Comparison of ENCODE assay signal across 8 mouse cellular contexts in the genomic region with DNA sequence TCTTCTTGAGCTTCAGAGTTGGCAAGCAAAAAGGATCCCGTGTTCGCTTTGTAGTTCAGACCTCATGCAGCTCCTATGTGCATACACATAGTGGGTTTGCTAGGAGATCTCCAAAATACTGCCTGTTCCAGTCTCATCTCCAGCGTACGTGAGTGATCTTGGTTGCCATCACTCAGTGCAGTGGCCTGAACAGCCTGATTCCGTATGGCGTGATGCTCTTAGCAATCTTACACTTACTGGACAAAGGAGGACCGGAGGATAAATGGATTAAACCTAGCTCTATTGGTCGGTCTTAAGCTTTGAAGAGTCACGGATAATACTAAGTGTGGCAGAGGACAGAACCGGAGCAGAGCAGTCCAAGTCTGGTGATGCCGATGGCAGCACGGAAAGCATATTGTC. TPM values are rescaled to one million over a fixed set of nuclear protein-coding genes. Genes with fewer than 3 reads are reported as not detected.
DNase-seq lines count a peak whose midpoint lies in the region; ATAC-seq lines count a peak whose summit lies in the region.

No protein-coding gene starts in this region.

- peak overlapping the region; percentile 86 for H3K4me3 ChIP-seq in kidney, embryonic 15.5 days (replicated peaks)
- H3K4me3 ChIP-seq in brown adipose tissue, adult 24 weeks (ENCODE audit: insufficient read depth, low read depth, low read length): peak overlapping the region; percentile 64
- peak overlapping the region; percentile 69 for H3K4me3 ChIP-seq in hindbrain, embryonic 14.5 days (replicated peaks; ENCODE audit: low read length)
- peak overlapping the region; percentile 65 for H3K4me3 ChIP-seq in midbrain, embryonic 12.5 days

- peak overlapping the region; percentile 85 for H3K4me2 ChIP-seq in kidney, embryonic 15.5 days
- peak overlapping the region; percentile 69 for H3K4me2 ChIP-seq in hindbrain, embryonic 14.5 days (replicated peaks)
- peak overlapping the region; percentile 76 for H3K4me2 ChIP-seq in midbrain, embryonic 12.5 days (replicated peaks)

- no peaks in the 10 kb centered on the region for H3K9me3 ChIP-seq in kidney, embryonic 15.5 days (replicated peaks)
- no peaks in the 10 kb centered on the region for H3K9me3 ChIP-seq in hindbrain, embryonic 14.5 days (ENCODE audit: control insufficient read depth, low read length)
- H3K9me3 ChIP-seq in midbrain, embryonic 12.5 days: no peaks in the 10 kb centered on the region

- no peak; the same call in 1 of the 2 replicates for ATAC-seq in kidney, embryonic 15.5 days (replicated peaks; ENCODE audit: low FRiP score)
- no peak; the same call in 1 of the 2 replicates for ATAC-seq in hindbrain, embryonic 14.5 days (ENCODE audit: low FRiP score)
- peak; percentile 71 for ATAC-seq in midbrain, embryonic 12.5 days (ENCODE audit: low FRiP score, low read depth)

- no peaks in the 10 kb centered on the region for H3K27me3 ChIP-seq in kidney, embryonic 15.5 days
- H3K27me3 ChIP-seq in hindbrain, embryonic 14.5 days (ENCODE audit: control insufficient read depth, insufficient read depth, low read length): no peaks in the 10 kb centered on the region
- no peaks in the 10 kb centered on the region for H3K27me3 ChIP-seq in midbrain, embryonic 12.5 days

- no peak for DNase-seq in kidney, adult 18-20 months
- no peak for DNase-seq in hindbrain, embryonic 14.5 days (ENCODE audit: low spot score)
- no peak for DNase-seq in frontal cortex, postnatal 36 days (ENCODE audit: low spot score in 2 of 2)
- no peak for DNase-seq in kidney, postnatal 14 days
- no peak for DNase-seq in spleen, postnatal 36 days (ENCODE audit: low spot score in 2 of 2)

- H3K9ac ChIP-seq in kidney, embryonic 15.5 days: peak overlapping the region; percentile 71
- peak overlapping the region; percentile 73 for H3K9ac ChIP-seq in hindbrain, embryonic 14.5 days
- peak overlapping the region; percentile 73 for H3K9ac ChIP-seq in midbrain, embryonic 12.5 days (replicated peaks)

- 19% methylated on average over 12 of the region's 12 CpGs for WGBS in kidney, embryonic 15.5 days
- WGBS in hindbrain, embryonic 14.5 days: 11% methylated on average over 12 of the region's 12 CpGs
- WGBS in midbrain, embryonic 12.5 days: 9% methylated on average over 12 of the region's 12 CpGs

- H3K36me3 ChIP-seq in kidney, embryonic 15.5 days: peaks cover 22% of the 10 kb centered on the region
- peaks cover 11% of the 10 kb centered on the region; the same call in 1 of the 2 replicates for H3K36me3 ChIP-seq in hindbrain, embryonic 14.5 days (replicated peaks; ENCODE audit: control insufficient read depth, insufficient read depth)
- no peaks in the 10 kb centered on the region; the same call in 1 of the 2 replicates for H3K36me3 ChIP-seq in midbrain, embryonic 12.5 days

- H3K27ac ChIP-seq in kidney, embryonic 15.5 days: peak overlapping the region; percentile 94
- peak overlapping the region; percentile 89 for H3K27ac ChIP-seq in brown adipose tissue, adult 24 weeks (replicated peaks; ENCODE audit: low read depth, low read length)
- peak overlapping the region; percentile 75 for H3K27ac ChIP-seq in hindbrain, embryonic 14.5 days
- H3K27ac ChIP-seq in midbrain, embryonic 12.5 days (replicated peaks): peak overlapping the region; percentile 74

- peaks cover 13% of the 10 kb centered on the region for H3K4me1 ChIP-seq in kidney, embryonic 15.5 days
- H3K4me1 ChIP-seq in brown adipose tissue, adult 24 weeks (ENCODE audit: control insufficient read depth, insufficient read depth, insufficient read length, low read length): no peaks in the 10 kb centered on the region
- peaks cover 7% of the 10 kb centered on the region for H3K4me1 ChIP-seq in hindbrain, embryonic 14.5 days (replicated peaks; ENCODE audit: control insufficient read depth, insufficient read depth, low read length)
- H3K4me1 ChIP-seq in midbrain, embryonic 12.5 days: peaks cover 9% of the 10 kb centered on the region; the same call in 1 of the 2 replicates

RNA-seq across cellular contexts. Expression of a gene that starts 0.6 kb away (rescaled TPM):
- polyA plus RNA-seq in kidney, embryonic 15.5 days (2015; fragmentation: Nextera tagmentation; extraction: Ambion mirVana): 33.9 and 34.6 TPM in 2 replicates
- 20.9 and 27.2 TPM in 2 replicates for polyA plus RNA-seq in brown adipose tissue, adult 24 weeks (2012; ENCODE audit: insufficient read depth, insufficient read length, missing spikeins)
- polyA plus RNA-seq in hindbrain, embryonic 14.5 days (2014; fragmentation: Nextera tagmentation; extraction: Ambion mirVana): 14.7 and 17.0 TPM in 2 replicates
- polyA plus RNA-seq in midbrain, embryonic 12.5 days (2016; fragmentation: Nextera tagmentation; extraction: Ambion mirVana): 20.6 and 21.9 TPM in 2 replicates

RNA-seq across cellular contexts. Expression of a gene that starts 22.7 kb away (rescaled TPM):
- not detected in 2 replicates for polyA plus RNA-seq in kidney, embryonic 15.5 days (2015; fragmentation: Nextera tagmentation; extraction: Ambion mirVana)
- not detected in 2 replicates for polyA plus RNA-seq in brown adipose tissue, adult 24 weeks (2012; ENCODE audit: insufficient read depth, insufficient read length, missing spikeins)
- not detected in 2 replicates for polyA plus RNA-seq in hindbrain, embryonic 14.5 days (2014; fragmentation: Nextera tagmentation; extraction: Ambion mirVana)
- polyA plus RNA-seq in midbrain, embryonic 12.5 days (2016; fragmentation: Nextera tagmentation; extraction: Ambion mirVana): not detected in 2 replicates

RNA-seq across cellular contexts. Expression of a gene that starts 29.9 kb away (rescaled TPM):
- 22.8 and 23.9 TPM in 2 replicates for polyA plus RNA-seq in kidney, embryonic 15.5 days (2015; fragmentation: Nextera tagmentation; extraction: Ambion mirVana)
- polyA plus RNA-seq in brown adipose tissue, adult 24 weeks (2012; ENCODE audit: insufficient read depth, insufficient read length, missing spikeins): 28.3 and 43.4 TPM in 2 replicates
- polyA plus RNA-seq in hindbrain, embryonic 14.5 days (2014; fragmentation: Nextera tagmentation; extraction: Ambion mirVana): 34.5 and 36.2 TPM in 2 replicates
- polyA plus RNA-seq in midbrain, embryonic 12.5 days (2016; fragmentation: Nextera tagmentation; extraction: Ambion mirVana): 26.3 and 27.2 TPM in 2 replicates
